Mouse (Mus musculus): ENCODE measurements around the gene Bricd5. TPM values are rescaled to one million over a fixed set of nuclear protein-coding genes. Genes with fewer than 3 reads are reported as not detected.
"Not testable (repeated sequence)": the region's sequence is repeated elsewhere in the genome, so short reads cannot be mapped to it uniquely, and the experiment has no call there.

Gene Bricd5
- 0.27 TPM in 1 of 2 replicates, not detected in the other for polyA plus RNA-seq (2015; fragmentation: Nextera tagmentation; extraction: Ambion mirVana)

DNA sequence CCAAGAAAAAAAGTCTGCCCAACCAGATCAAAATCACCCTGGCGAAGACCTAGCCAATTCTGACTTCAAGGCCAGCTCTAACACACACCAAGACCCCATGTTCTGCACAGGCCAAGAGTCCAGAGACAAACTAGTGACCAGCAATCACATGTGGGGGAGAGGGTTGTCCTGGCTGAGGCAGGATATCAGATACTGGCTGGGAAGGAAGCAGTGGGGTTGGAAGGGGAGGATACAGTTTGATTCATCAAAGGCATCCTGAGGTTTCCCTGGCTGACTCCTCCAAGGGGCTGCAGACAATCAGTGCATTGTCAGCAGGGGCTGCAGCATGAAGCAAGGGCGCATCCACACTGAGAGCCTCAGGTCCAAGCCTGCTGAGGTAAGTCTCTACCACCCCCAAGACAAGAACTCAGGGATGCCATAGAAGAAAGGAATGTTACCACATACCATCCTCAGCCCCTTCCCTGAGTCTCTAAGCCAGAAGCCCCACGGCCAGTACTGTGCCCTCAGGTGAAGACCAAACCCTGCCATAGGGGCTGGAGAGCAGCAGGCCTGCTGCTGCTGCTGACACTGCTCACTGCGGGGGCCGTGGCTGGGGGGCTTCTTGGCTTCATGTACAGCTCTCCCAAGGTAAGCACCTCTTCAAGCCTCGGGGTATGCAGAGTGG is at the start of gene Bricd5:
Gene Bricd5, plus strand, starts transcription at position 273 of the 664 bp plus-strand sequence.
- peak within 1 kb of the TSS; percentile 37 for H3K9ac ChIP-seq
- 64% methylated on average over 6 of the region's 6 CpGs for WGBS
- no peak for ATAC-seq (ENCODE audit: extremely low read depth, insufficient number of reproducible peaks, low FRiP score, low TSS enrichment)
- peaks cover 52% of the 10 kb centered on the region for H3K4me1 ChIP-seq
- peak within 1 kb of the TSS; percentile 95; the same call in 1 of the 2 replicates for H3K4me3 ChIP-seq
- peaks cover 48% of the 10 kb centered on the region for H3K36me3 ChIP-seq
- no peaks in the 10 kb centered on the region for H3K27me3 ChIP-seq (replicated peaks)
- H3K27ac ChIP-seq (replicated peaks): no peak within 1 kb of the TSS
- H3K9me3 ChIP-seq: no peaks in the 10 kb centered on the region
- peak within 1 kb of the TSS; percentile 100 for H3K4me2 ChIP-seq

DNA sequence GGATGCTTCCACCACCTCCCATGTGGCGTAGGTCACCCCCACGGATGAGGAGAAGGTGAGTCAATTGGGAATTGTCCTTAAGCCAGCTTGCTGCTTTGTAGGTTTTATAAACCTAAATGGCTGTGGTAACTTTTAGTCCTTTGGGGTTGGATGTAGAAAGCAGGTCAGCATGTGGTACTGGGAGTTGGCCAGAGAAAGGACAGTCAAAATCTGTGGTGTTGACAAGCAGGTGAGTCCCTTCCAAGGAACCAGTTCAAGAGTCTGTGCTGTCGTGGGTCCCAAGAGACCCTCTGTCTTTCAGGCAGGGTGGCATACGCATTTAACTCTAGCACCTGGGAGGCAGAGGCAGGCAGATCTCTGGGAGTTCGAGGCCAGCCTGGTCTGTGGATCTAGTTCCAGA is 49.2 kb upstream of the Bricd5 start:
- Histone ChIP-seq H3K4me3 (no peak overlapping the region), H3K9me3 (no peaks in the 10 kb centered on the region), H3K27ac (replicated peaks) (no peak overlapping the region), H3K4me2 (no peak overlapping the region), H3K36me3 (peaks cover 60% of the 10 kb centered on the region), H3K27me3 (replicated peaks) (no peaks in the 10 kb centered on the region), H3K9ac (no peak overlapping the region), H3K4me1 (peaks cover 24% of the 10 kb centered on the region)
- no peak for ATAC-seq (ENCODE audit: extremely low read depth, insufficient number of reproducible peaks, low FRiP score, low TSS enrichment)
- WGBS: 88% methylated on average over 5 of the region's 5 CpGs

DNA sequence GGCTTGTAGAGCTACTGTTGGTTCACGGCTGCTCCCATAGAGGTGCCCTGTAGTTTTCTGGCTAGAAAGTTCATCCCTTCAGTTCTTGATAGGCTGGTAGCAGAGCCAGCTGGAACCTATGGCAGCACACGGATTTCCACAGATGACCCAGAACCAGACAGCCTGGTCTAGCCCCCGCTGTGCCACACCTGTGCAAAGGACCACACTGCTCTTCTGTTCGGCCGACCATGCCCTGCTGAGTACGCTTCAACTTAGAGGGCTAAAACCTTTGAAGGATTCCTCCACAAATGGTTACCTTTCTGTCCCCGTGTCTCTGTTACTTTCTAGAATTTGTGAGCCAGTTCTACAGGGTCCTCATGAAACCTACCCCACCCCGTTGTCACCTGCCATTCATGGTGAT is 48.4 kb upstream of the Bricd5 start:
- not testable (repeated sequence) for H3K27ac ChIP-seq (replicated peaks); H3K27me3 ChIP-seq (replicated peaks); H3K4me3 ChIP-seq; H3K9me3 ChIP-seq; H3K4me2 ChIP-seq; ATAC-seq (ENCODE audit: extremely low read depth, insufficient number of reproducible peaks, low FRiP score, low TSS enrichment); H3K9ac ChIP-seq
- Histone ChIP-seq H3K36me3 (peaks cover 57% of the 10 kb centered on the region), H3K4me1 (peaks cover 32% of the 10 kb centered on the region)
- WGBS: 87% methylated on average over 6 of the region's 8 CpGs

DNA sequence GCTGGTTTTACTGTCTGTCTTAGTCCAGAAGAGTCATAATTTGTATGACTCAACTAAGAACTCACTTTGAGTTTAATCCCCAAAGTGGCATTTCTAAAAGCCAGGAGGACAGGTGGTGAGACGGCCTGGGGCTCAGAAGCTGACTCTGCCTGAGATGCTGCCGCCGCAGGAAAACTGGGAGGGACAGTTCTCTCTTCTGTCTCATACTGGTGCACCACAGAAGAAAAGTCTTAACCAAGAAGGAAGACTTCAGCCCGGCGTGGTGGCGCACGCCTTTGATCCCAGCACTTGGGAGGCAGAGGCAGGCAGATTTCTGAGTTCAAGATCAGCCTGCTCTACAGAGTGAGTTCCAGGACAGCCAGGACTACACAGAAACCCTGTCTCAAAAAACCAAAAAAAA is 47.8 kb upstream of the Bricd5 start:
- Histone ChIP-seq H3K4me1 (peaks cover 38% of the 10 kb centered on the region), H3K9ac (peak overlapping the region; percentile 97), H3K27ac (replicated peaks) (peak overlapping the region; percentile 99), H3K9me3 (no peaks in the 10 kb centered on the region), H3K4me2 (peak overlapping the region; percentile 79), H3K36me3 (peaks cover 55% of the 10 kb centered on the region), H3K4me3 (peak overlapping the region; percentile 86), H3K27me3 (replicated peaks) (no peaks in the 10 kb centered on the region)
- ATAC-seq (ENCODE audit: extremely low read depth, insufficient number of reproducible peaks, low FRiP score, low TSS enrichment): no peak
- 88% methylated on average over 7 of the region's 7 CpGs for WGBS

DNA sequence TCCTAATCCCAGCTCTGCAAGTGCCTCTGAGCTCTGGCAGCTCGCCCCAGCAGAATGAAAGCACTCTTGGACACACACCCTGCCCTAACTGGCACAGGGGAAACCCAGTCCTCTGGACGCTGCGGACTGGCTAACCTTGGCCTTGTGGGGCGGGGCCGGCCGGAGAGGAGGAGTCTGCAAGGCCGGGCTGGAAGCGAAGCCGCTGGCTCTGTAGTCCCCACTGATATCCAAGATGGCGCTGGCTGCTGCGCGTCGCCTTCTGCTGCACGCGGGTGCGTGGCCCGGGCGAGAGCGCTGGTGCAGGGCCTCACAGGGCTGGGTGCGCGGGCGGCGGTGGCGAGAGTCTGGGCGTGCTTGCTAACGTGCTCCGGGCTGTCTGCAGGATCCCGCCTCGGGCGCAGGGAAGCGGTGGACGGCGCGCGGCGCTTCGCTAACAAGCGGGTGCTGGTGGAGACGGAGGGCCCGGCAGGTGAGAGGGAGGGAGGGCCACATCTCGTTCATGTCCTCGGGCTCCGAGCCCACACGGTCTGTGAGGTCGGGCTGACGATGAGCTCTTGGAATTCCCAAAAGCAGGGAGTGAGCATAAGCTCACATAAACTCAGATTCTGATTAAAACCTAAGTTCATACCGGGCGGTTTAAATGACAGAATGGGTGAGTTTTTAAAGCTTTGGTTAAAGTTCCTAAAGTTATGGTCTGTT is 47.1 kb upstream of the Bricd5 start, which contains the start of gene Eci1:
Gene Eci1, plus strand, starts transcription at position 171 of the 699 bp plus-strand sequence.
- no peaks in the 10 kb centered on the region for H3K9me3 ChIP-seq
- peak; percentile 95 for ATAC-seq (ENCODE audit: extremely low read depth, insufficient number of reproducible peaks, low FRiP score, low TSS enrichment)
- WGBS: 1% methylated on average over 44 of the region's 48 CpGs
- H3K27ac ChIP-seq (replicated peaks): peak within 1 kb of the TSS; percentile 99
- H3K27me3 ChIP-seq (replicated peaks): no peaks in the 10 kb centered on the region
- peak within 1 kb of the TSS; percentile 79 for H3K4me2 ChIP-seq
- H3K9ac ChIP-seq: peak within 1 kb of the TSS; percentile 97
- H3K4me3 ChIP-seq: peak within 1 kb of the TSS; percentile 86
- peaks cover 39% of the 10 kb centered on the region for H3K4me1 ChIP-seq
- peaks cover 50% of the 10 kb centered on the region for H3K36me3 ChIP-seq

DNA sequence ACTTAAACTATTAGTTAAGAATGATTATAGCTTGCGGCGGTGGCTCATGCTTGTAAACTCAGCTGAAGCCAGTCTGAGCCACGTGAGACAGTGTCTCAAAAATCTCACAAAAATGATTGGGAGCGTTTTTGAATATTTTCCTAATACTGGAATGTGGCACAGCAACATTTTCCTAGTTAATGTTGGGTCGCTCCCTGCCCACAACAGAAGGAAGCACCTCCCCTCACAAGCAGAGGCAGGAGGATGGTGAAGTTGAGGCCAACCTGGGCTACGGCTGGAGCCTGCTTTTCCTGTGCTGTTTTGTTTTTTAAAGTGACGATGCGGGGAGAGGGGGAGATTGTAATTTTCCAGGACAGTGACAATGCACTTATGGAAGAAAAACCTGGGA is 46.5 kb upstream of the Bricd5 start:
- 3% methylated on average over 8 of the region's 8 CpGs for WGBS
- peak overlapping the region; percentile 79 for H3K4me2 ChIP-seq
- H3K36me3 ChIP-seq: peaks cover 48% of the 10 kb centered on the region
- no peaks in the 10 kb centered on the region for H3K9me3 ChIP-seq
- no peaks in the 10 kb centered on the region for H3K27me3 ChIP-seq (replicated peaks)
- peak overlapping the region; percentile 86 for H3K4me3 ChIP-seq
- peak overlapping the region; percentile 99 for H3K27ac ChIP-seq (replicated peaks)
- peaks cover 39% of the 10 kb centered on the region for H3K4me1 ChIP-seq
- peak overlapping the region; percentile 97 for H3K9ac ChIP-seq
- no peak for ATAC-seq (ENCODE audit: extremely low read depth, insufficient number of reproducible peaks, low FRiP score, low TSS enrichment)

DNA sequence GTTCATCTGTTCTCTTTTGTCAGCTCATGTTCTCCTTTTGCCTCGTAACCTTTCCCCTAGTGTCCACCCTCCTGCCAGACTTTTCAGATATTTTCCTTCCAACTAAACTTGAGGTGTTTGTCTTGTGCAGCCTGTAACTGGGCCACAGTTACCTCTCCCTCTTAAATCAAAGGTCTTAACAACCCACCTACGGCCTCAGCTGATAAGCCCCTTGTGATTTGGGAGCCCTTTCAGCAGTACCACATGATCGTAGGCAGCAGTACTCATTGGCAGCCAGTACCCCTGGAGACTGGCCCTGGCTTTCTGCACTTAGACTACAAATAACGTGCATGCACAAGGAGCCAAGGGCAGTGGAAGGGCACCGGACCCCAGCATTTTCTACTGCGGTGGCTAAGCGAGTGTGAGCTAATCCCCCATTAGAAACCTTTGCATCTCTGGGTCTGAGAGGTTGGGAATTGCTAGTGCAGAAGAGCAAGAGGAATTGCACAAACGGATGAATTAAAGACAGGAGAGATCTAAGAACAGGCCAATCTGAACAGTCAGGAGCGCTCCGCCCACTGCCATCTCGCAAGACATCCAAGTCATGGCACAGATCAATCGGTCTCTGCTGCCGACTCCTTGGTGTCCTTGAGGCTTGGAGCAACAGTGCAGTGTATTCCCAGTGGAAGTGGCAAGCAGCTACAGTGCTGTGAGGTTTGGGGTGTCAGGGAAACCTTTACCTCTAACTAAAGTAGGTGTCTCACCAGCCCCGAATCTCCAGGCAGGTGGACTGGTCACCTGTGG is 44.3 kb upstream of the Bricd5 start:
- peak overlapping the region; percentile 18 for H3K4me3 ChIP-seq

DNA sequence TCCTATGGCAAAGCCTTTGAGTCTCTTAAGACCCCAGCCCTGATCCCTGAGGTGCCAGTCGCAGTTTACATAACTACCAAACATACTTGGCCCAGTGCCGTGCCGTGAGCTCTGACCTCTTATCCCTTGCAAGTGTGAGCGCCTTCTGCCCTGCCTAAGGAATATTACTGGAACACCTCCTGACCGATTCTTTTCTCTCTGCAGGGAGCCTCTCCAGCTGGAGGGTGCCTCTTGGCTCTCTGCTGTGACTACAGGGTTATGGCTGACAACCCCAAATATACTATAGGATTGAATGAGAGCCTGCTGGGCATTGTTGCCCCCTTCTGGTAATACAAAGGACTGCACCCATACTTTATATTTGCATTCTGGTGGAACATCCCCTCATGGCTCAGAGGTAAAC is 36.7 kb upstream of the Bricd5 start:
- no peak for ATAC-seq (ENCODE audit: extremely low read depth, insufficient number of reproducible peaks, low FRiP score, low TSS enrichment)
- Histone ChIP-seq H3K4me1 (no peaks in the 10 kb centered on the region), H3K27ac (replicated peaks) (no peak overlapping the region), H3K27me3 (replicated peaks) (no peaks in the 10 kb centered on the region), H3K9me3 (no peaks in the 10 kb centered on the region), H3K9ac (no peak overlapping the region), H3K4me2 (no peak overlapping the region), H3K36me3 (peaks cover 91% of the 10 kb centered on the region), H3K4me3 (no peak overlapping the region)
- WGBS: 78% methylated on average over 5 of the region's 5 CpGs

More for the DNA sequence above, 44.3 kb upstream of the Bricd5 start:
- peak overlapping the region; percentile 72 for H3K9ac ChIP-seq
- peak overlapping the region; percentile 59 for H3K4me2 ChIP-seq
- ATAC-seq (ENCODE audit: extremely low read depth, insufficient number of reproducible peaks, low FRiP score, low TSS enrichment): no peak
- peak overlapping the region; percentile 88 for H3K27ac ChIP-seq (replicated peaks)
- no peaks in the 10 kb centered on the region for H3K9me3 ChIP-seq
- whole genome bisulfite sequencing: 55% methylated on average over 14 of the region's 14 CpGs
- no peaks in the 10 kb centered on the region for H3K27me3 ChIP-seq (replicated peaks)
- peaks cover 39% of the 10 kb centered on the region for H3K4me1 ChIP-seq
- peaks cover 42% of the 10 kb centered on the region for H3K36me3 ChIP-seq

DNA sequence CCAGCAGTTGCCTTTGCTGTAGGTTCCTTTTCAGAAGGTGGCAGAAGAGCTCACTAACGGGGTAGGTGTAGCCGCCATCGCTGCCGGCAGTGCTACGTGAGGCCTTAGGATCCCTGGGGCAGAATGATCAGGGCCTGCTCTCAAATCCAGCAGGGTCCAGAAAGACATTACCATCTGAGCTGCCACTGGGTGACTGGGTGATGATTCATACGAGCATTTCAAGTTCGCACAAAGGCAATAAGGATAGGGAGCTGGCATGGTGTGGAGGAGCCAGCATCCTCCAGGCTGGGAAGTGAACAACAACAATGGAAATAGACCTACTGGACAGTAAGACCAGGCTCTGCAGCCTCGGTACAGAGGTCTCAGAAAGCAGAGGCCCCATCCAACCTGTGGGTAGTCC is 33.3 kb upstream of the Bricd5 start:
- no peak overlapping the region for H3K27ac ChIP-seq (replicated peaks)
- no peak overlapping the region for H3K9ac ChIP-seq
- no peaks in the 10 kb centered on the region for H3K9me3 ChIP-seq
- H3K4me3 ChIP-seq: no peak overlapping the region
- H3K4me2 ChIP-seq: no peak overlapping the region
- no peak for ATAC-seq (ENCODE audit: extremely low read depth, insufficient number of reproducible peaks, low FRiP score, low TSS enrichment)
- no peaks in the 10 kb centered on the region for H3K4me1 ChIP-seq
- no peaks in the 10 kb centered on the region for H3K27me3 ChIP-seq (replicated peaks)
- peaks cover 98% of the 10 kb centered on the region for H3K36me3 ChIP-seq
- 86% methylated on average over 8 of the region's 8 CpGs for WGBS

DNA sequence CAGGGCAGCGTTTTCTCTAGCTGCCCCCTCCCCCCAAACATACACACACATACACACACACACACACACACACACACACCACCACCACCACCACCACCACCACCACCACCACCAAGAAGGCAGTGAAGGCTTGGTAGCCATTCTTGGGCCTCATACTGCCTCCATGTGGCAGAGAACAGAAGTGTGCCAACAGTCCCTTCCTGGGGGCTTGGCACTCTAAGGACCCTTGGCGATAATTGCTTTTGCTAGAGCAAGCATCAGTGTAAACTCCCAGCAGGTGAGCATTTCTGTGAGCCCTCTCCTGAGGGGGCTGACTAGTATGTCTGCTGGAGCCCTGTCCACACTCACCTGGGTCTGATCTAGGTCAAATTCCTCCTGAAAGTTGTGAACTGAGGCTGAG is 32.5 kb upstream of the Bricd5 start:
- H3K27ac ChIP-seq (replicated peaks): no peak overlapping the region
- no peak overlapping the region for H3K9ac ChIP-seq
- no peaks in the 10 kb centered on the region for H3K9me3 ChIP-seq
- H3K4me2 ChIP-seq: no peak overlapping the region
- H3K36me3 ChIP-seq: peaks cover 98% of the 10 kb centered on the region
- H3K27me3 ChIP-seq (replicated peaks): no peaks in the 10 kb centered on the region
- WGBS: 46% methylated on average over 2 of the region's 2 CpGs
- ATAC-seq (ENCODE audit: extremely low read depth, insufficient number of reproducible peaks, low FRiP score, low TSS enrichment): no peak
- no peak overlapping the region for H3K4me3 ChIP-seq
- H3K4me1 ChIP-seq: no peaks in the 10 kb centered on the region

DNA sequence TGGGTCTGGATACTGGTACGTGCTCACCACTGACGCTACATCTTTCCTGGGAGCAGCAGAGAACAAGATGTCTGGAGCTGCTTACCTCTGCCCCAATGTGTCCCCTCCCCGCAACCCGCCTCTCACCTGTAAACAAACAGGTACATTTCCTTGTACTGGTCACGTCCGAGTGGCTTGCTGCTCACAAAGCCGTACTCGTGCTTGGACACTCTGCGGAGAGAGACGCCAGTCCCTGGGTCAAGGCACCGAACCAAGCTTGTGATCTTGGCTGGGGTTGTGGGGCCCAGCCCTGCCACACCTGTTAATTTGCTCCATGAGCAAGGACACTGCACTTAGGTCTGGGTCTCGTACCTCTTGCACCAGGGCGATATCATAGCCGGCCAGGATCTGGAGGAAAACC is 31.6 kb upstream of the Bricd5 start:
- ATAC-seq (ENCODE audit: extremely low read depth, insufficient number of reproducible peaks, low FRiP score, low TSS enrichment): no peak
- no peak overlapping the region for H3K9ac ChIP-seq
- H3K4me3 ChIP-seq: no peak overlapping the region
- H3K4me1 ChIP-seq: no peaks in the 10 kb centered on the region
- 83% methylated on average over 14 of the region's 14 CpGs for WGBS
- H3K36me3 ChIP-seq: peaks cover 98% of the 10 kb centered on the region
- no peak overlapping the region for H3K4me2 ChIP-seq
- no peak overlapping the region for H3K27ac ChIP-seq (replicated peaks)
- no peaks in the 10 kb centered on the region for H3K9me3 ChIP-seq
- H3K27me3 ChIP-seq (replicated peaks): no peaks in the 10 kb centered on the region
